Mouse (Mus musculus) limb, embryonic 14.5 days (tissue): ENCODE data around the gene Ccdc38. TPM values are rescaled to one million over a fixed set of nuclear protein-coding genes. Genes with fewer than 3 reads are reported as not detected.

Experiments
- ATAC-seq: fragments of 200-750 bp; cut with Nextera tagmentation; 2 replicates; pipeline ENCODE4 v1.8.0; 2017; ENCODE audit warnings: low read depth, moderate number of reproducible peaks, moderate TSS enrichment; ENCODE audit not compliant: low FRiP score
- DNase-seq: peaks from one replicate; pipeline ENCODE4 v3.0.0-alpha.2; 2015; ENCODE audit warnings: low spot score
- H3K27ac ChIP-seq: fragments of 300-500 bp; sonication (generic); replicated peaks from 2 replicates; pipeline ENCODE4 v1.5.1; 2014; ENCODE audit warnings: low read depth, mild to moderate bottlenecking, low read length, moderate library complexity, mixed read lengths
- H3K27me3 ChIP-seq: fragments of 300-500 bp; sonication (generic); 2 replicates; pipeline ENCODE4 v1.6.1; 2014; ENCODE audit warnings: low read length, mixed read lengths; ENCODE audit not compliant: control insufficient read depth, insufficient read depth
- H3K36me3 ChIP-seq: fragments of 300-500 bp; sonication (generic); 2 replicates; pipeline ENCODE4 v1.6.1; 2014; ENCODE audit warnings: mild to moderate bottlenecking, low read length, moderate library complexity, mixed read lengths; ENCODE audit not compliant: control insufficient read depth, insufficient read depth
- H3K4me1 ChIP-seq: fragments of 300-500 bp; sonication (generic); 2 replicates; pipeline ENCODE4 v1.6.1; 2014; ENCODE audit warnings: antibody characterized with exemption, low read length, mixed read lengths; ENCODE audit not compliant: control insufficient read depth, insufficient read depth
- H3K4me2 ChIP-seq: fragments of 300-500 bp; sonication (generic); replicated peaks from 2 replicates; pipeline ENCODE4 v1.6.1; 2014; ENCODE audit warnings: low read depth, mild to moderate bottlenecking, low read length, moderate library complexity; ENCODE audit not compliant: severe bottlenecking
- H3K4me3 ChIP-seq: fragments of 300-500 bp; sonication (generic); replicated peaks from 2 replicates; pipeline ENCODE4 v1.5.1; 2014; ENCODE audit warnings: low read length
- H3K9ac ChIP-seq: fragments of 300-500 bp; sonication (generic); 2 replicates; pipeline ENCODE4 v1.6.1; 2014; ENCODE audit warnings: mild to moderate bottlenecking, low read depth, low read length, moderate library complexity; ENCODE audit not compliant: severe bottlenecking
- H3K9me3 ChIP-seq: fragments of 300-500 bp; sonication (generic); 2 replicates; pipeline ENCODE4 v1.6.1; 2016; ENCODE audit warnings: low read length; ENCODE audit not compliant: control insufficient read depth
- POLR2A ChIP-seq: fragments of 200-500 bp; IDR thresholded peaks from 2 replicates; pipeline ENCODE4 v1.8.0; 2012; ENCODE audit warnings: inconsistent platforms, mild to moderate bottlenecking, moderate library complexity, borderline replicate concordance; ENCODE audit not compliant: insufficient read depth, insufficient read length; ENCODE audit errors: extremely low read depth
- WGBS: fragments of 180-500 bp; shearing (Covaris S2); extraction: QIAGEN DNeasy Blood & Tissue Kit; methylation state at CpG from one replicate; pipeline ENCODE4 v1.1.7; 2014; 5-methylcytosine and 5-hydroxymethylcytosine counted together
- polyA plus RNA-seq, 2 experiments: library from polyadenylated mRNA; depleted of rRNA in 1 of 2; stranded (reverse) in 1 of 2; unstranded in 1 of 2; fragments of >200 nt; fragmentation: Nextera tagmentation in 1 of 2; extraction: Ambion mirVana in 1 of 2; gene quantifications; 2 replicates each; pipeline versions ENCODE4 v1.2.1 to v1.2.3; 2012 to 2014

The Ccdc38 gene
- polyA plus RNA-seq, 2 experiments: 0.01 to 0.39 TPM

- Histone ChIP-seq H3K9ac (no peak overlapping the region), H3K27me3 (no peaks in the 10 kb centered on the region), H3K9me3 (no peaks in the 10 kb centered on the region), H3K4me3 (no peak overlapping the region), H3K36me3 (no peaks in the 10 kb centered on the region), H3K4me2 (no peak overlapping the region), H3K4me1 (no peaks in the 10 kb centered on the region), H3K27ac (no peak overlapping the region)
- 62% methylated on average over 9 of the region's 9 CpGs for WGBS
- DNase-seq: no peak
- no peak for ATAC-seq
- no peak for TF ChIP-seq POLR2A
These were observed 83.3 kb downstream of the Ccdc38 start for GRCm38 (mm10) chr10:93623725-93624124.

GRCm38 (mm10) chr10:93624151-93624550, 83.7 kb downstream of the Ccdc38 start:
- H3K4me2 ChIP-seq: no peak overlapping the region
- no peak overlapping the region for H3K4me3 ChIP-seq
- no peak overlapping the region for H3K9ac ChIP-seq
- no peaks in the 10 kb centered on the region for H3K9me3 ChIP-seq
- no peak for TF ChIP-seq POLR2A
- no peak for ATAC-seq
- whole genome bisulfite sequencing: 65% methylated on average over 10 of the region's 10 CpGs
- DNase-seq: no peak
- H3K36me3 ChIP-seq: no peaks in the 10 kb centered on the region
- no peak overlapping the region for H3K27ac ChIP-seq
- no peaks in the 10 kb centered on the region for H3K4me1 ChIP-seq
- no peaks in the 10 kb centered on the region for H3K27me3 ChIP-seq

- DNase-seq: no peak
- 71% methylated on average over 5 of the region's 5 CpGs for WGBS
These were observed 89.9 kb downstream of the Ccdc38 start for GRCm38 (mm10) chr10:93630310-93630709.

GRCm38 (mm10) chr10:93632086-93632485, 91.7 kb downstream of the Ccdc38 start:
- Histone ChIP-seq H3K4me3 (no peak overlapping the region), H3K27ac (no peak overlapping the region), H3K36me3 (no peaks in the 10 kb centered on the region), H3K9ac (no peak overlapping the region), H3K4me2 (no peak overlapping the region), H3K9me3 (no peaks in the 10 kb centered on the region), H3K4me1 (no peaks in the 10 kb centered on the region), H3K27me3 (no peaks in the 10 kb centered on the region)
- no peak for TF ChIP-seq POLR2A
- DNase-seq (no peak), ATAC-seq (no peak)
- whole genome bisulfite sequencing: 71% methylated on average over 4 of the region's 4 CpGs

More at GRCm38 (mm10) chr10:93630310-93630709, 89.9 kb downstream of the Ccdc38 start:
- Histone ChIP-seq H3K9ac (no peak overlapping the region), H3K36me3 (no peaks in the 10 kb centered on the region), H3K27me3 (no peaks in the 10 kb centered on the region), H3K27ac (no peak overlapping the region), H3K4me2 (no peak overlapping the region), H3K9me3 (no peaks in the 10 kb centered on the region), H3K4me3 (no peak overlapping the region), H3K4me1 (no peaks in the 10 kb centered on the region)
- TF ChIP-seq POLR2A: no peak
- no peak for ATAC-seq

GRCm38 (mm10) chr10:93633563-93633962, 93.1 kb downstream of the Ccdc38 start:
- no peak for ATAC-seq
- no peak for TF ChIP-seq POLR2A
- Histone ChIP-seq H3K4me3 (no peak overlapping the region), H3K27ac (no peak overlapping the region), H3K9ac (no peak overlapping the region), H3K9me3 (no peaks in the 10 kb centered on the region), H3K4me1 (no peaks in the 10 kb centered on the region), H3K36me3 (no peaks in the 10 kb centered on the region), H3K27me3 (no peaks in the 10 kb centered on the region), H3K4me2 (no peak overlapping the region)
- DNase-seq: no peak
- 86% methylated on average over 5 of the region's 5 CpGs for WGBS

Other genes with a start within 250 kb of the Ccdc38 start
- 60.9 and 78.2 TPM in 2 replicates for gene Elk3, start 229.5 kb upstream of the Ccdc38 start, polyA plus RNA-seq (2012; rRNA removed)
- 42.4 and 44.5 TPM in 2 replicates for gene Elk3, start 229.5 kb upstream of the Ccdc38 start, polyA plus RNA-seq (2014; fragmentation: Nextera tagmentation; extraction: Ambion mirVana)
- 136 and 156 TPM in 2 replicates for gene Lta4h, start 87.2 kb upstream of the Ccdc38 start, polyA plus RNA-seq (2012; rRNA removed)
- 193 and 198 TPM in 2 replicates for gene Lta4h, start 87.2 kb upstream of the Ccdc38 start, polyA plus RNA-seq (2014; fragmentation: Nextera tagmentation; extraction: Ambion mirVana)
- 0.03 and 0.09 TPM in 2 replicates for gene Hal, start 51.9 kb upstream of the Ccdc38 start, polyA plus RNA-seq (2012; rRNA removed)
- 0.15 and 0.17 TPM in 2 replicates for gene Hal, start 51.9 kb upstream of the Ccdc38 start, polyA plus RNA-seq (2014; fragmentation: Nextera tagmentation; extraction: Ambion mirVana)
- 0.16 and 0.20 TPM in 2 replicates for gene Amdhd1, start 599 bp upstream of the Ccdc38 start, polyA plus RNA-seq (2012; rRNA removed)
- 0.17 and 0.32 TPM in 2 replicates for gene Amdhd1, start 599 bp upstream of the Ccdc38 start, polyA plus RNA-seq (2014; fragmentation: Nextera tagmentation; extraction: Ambion mirVana)
- 145 and 181 TPM in 2 replicates for gene Snrpf, start 49.1 kb downstream of the Ccdc38 start, polyA plus RNA-seq (2012; rRNA removed)
- 125 and 129 TPM in 2 replicates for gene Snrpf, start 49.1 kb downstream of the Ccdc38 start, polyA plus RNA-seq (2014; fragmentation: Nextera tagmentation; extraction: Ambion mirVana)
- gene Ntn4, start 100.0 kb downstream of the Ccdc38 start, polyA plus RNA-seq (2012; rRNA removed): 3.6 and 4.0 TPM in 2 replicates
- gene Ntn4, start 100.0 kb downstream of the Ccdc38 start, polyA plus RNA-seq (2014; fragmentation: Nextera tagmentation; extraction: Ambion mirVana): 1.3 and 1.4 TPM in 2 replicates